Mouse (Mus musculus): Measurements from ENCODE around the gene Ptprk. TPM values are rescaled to one million over a fixed set of nuclear protein-coding genes. Genes with fewer than 3 reads are reported as not detected.

Ptprk gene
- polyA plus RNA-seq, 1 experiment from 2014 or later: 41.9 TPM

GRCm38 (mm10) chr10:28641887-28642286, 567.3 kb downstream of the Ptprk start:
- no peak for DNase-seq (ENCODE audit: low spot score)
- Histone ChIP-seq H3K27ac (ENCODE audit: low read depth) (no peak overlapping the region), H3K9me3 (ENCODE audit: control insufficient read depth, low read length) (no peaks in the 10 kb centered on the region), H3K4me2 (ENCODE audit: low read length) (no peak overlapping the region), H3K4me1 (replicated peaks; ENCODE audit: control insufficient read depth, insufficient read depth, low read length) (no peaks in the 10 kb centered on the region), H3K4me3 (ENCODE audit: low read depth, low read length) (no peak overlapping the region), H3K27me3 (replicated peaks; ENCODE audit: control insufficient read depth, insufficient read depth, low read length) (no peaks in the 10 kb centered on the region), H3K9ac (ENCODE audit: low read length) (no peak overlapping the region), H3K36me3 (ENCODE audit: control insufficient read depth, insufficient read depth, low read length) (no peaks in the 10 kb centered on the region)
- ATAC-seq (replicated peaks; ENCODE audit: low FRiP score, low TSS enrichment, low read depth): no peak
- 89% methylated on average over 2 of the region's 2 CpGs for WGBS

Small RNA genes lying within 50 kb of the gene (microRNA-seq; reads per million reads assigned to microRNA genes)
- gene Gm22370: not detected
